Mouse (Mus musculus): ENCODE results near the gene Serpina12.

Serpina12 gene

DNA sequence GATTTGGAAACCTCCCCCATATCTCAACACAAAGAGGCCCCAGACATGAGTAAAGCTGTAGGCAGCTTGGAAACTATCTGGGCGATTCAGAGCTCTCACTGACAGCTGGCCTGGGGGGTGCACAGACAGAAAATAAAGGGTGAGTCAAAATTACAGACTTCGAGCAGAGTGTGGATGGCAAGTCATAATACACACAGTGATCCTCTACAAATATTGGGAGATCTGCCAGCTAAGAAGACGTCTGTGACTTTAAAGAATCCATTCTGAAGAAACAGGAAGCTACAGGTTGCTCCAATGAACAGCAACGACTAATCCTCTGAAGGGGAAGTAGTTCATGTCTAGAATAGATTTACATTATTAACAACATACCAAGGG lies 41.0 kb downstream of the Serpina12 start:
- DNase-seq (ENCODE audit: low spot score): no peak

DNA sequence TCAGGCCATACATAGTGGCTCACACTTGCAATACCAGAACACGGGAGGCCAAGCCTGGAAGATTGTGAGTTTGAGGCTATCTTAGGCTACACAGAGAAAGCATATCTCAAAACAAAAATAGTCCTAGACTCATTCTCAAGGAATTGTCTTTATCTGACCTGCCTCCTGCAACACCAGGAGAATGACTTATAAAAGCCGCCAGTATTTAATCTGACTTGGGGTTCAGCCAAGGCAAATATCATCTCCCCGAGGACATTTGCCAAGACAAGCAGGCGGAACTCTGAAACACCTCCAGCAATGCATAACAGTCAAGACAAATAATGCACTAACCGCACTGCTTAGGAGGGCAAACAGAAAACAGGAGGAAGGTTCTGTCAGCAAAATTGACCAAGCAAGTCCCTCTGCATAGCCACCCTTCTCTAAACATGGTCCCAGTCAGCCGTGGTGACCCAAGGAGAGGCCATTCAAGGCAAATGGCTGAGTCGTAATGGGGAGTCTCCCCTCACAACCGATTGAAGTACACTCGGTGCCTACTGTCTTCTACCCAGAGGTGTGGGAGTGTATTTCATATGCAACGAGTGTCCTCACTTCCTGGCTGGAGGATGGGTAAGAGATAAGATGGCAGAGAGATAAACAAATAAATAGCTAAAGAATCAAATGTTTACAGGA lies 41.5 kb downstream of the Serpina12 start:
- DNase-seq (ENCODE audit: low spot score): peak; percentile 71

DNA sequence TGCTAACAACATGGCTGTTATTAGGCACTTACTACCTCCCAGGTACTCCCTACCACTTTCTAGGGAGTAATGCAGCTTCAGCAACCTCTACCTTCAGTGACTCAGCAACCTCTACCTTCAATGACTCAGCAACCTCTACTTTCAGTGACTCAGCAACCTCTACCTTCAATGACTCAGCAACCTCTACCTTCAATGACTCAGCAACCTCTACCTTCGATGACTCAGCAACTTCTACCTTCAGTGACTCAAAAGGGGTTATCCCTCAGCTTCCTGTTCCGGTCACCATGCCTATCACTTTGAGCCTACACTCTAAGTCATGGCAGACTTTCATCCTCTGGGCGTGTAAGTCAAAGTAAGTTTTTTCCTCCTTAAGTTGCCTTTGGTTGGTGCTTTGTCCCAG lies 43.6 kb downstream of the Serpina12 start:
- no peak for DNase-seq (ENCODE audit: low spot score)

DNA sequence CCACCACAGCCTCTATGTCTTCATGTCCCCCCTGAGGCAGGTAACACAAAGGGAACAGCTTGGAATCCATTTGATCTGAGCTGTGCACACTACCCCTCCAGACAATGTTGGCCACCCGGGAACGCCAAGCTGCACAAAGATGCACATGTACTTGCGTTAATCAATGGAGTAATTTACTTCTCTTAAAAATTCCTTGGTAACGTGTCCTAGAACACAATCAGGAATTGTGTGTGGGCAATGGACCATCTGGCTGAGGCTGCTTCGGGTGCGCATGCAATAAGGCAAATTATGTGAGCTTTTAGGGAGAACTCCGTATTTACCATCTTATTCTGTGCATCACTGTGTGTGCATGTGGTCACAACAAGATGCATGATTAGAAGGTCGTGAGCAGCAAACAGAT lies 44.6 kb downstream of the Serpina12 start:
- no peak for DNase-seq (ENCODE audit: low spot score)

DNA sequence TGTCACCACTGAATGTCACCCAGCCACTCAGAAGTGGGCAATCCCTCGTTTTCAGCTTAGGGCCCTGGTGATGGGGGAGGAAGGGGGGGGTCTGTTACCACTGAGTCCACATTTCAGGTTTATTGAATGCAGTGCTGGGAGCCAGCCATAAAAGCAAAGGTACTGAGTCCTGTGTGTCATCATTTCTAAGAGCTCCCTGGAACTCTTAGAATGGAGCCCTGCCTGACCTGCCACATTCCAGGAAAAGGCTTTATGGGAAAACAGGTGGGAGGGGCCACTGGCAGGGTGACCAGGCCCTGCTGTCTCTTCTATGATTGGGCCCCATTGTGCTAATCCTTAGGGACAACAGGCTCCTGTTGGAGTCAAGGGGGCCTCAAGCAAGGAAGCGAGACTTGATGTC lies 47.7 kb downstream of the Serpina12 start:
- no peak for DNase-seq (ENCODE audit: low spot score)

DNA sequence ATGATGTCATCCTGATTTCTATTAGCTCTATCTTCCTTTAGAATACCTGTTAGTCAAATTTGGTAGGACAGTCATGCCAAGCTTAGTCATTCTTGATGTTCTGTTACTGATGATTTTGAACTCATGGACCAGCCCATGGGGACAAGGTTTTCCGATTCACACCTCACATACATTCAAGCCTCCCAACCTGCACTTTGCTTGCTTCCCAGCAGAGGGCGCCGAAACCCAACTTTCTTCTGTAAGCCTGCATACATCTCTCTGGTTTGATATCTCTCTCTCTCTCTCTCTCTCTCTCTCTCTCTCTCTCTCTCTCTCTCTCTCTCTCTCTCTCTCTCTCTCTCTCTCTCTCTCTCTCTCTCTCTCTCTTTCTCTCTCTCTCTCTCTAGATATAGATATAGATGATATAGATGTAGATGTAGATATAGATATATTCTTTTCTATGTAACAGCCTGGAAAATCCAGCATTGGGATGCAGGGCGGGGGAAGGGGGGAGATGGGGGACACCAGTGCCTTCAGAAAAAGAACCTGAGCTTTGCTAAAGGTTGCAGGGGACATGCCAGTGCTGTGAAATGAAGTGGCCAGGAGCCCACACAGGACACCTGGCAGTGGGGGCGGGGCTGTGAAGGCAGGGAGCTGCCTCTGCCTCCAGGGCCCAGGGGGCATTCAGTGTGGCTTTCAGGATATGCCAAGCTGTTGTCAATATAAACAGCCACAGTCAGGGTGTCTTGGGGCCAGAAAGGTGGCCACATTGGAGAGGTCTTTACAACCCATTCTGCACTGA lies 48.8 kb downstream of the Serpina12 start:
- DNase-seq (ENCODE audit: low spot score): no peak

DNA sequence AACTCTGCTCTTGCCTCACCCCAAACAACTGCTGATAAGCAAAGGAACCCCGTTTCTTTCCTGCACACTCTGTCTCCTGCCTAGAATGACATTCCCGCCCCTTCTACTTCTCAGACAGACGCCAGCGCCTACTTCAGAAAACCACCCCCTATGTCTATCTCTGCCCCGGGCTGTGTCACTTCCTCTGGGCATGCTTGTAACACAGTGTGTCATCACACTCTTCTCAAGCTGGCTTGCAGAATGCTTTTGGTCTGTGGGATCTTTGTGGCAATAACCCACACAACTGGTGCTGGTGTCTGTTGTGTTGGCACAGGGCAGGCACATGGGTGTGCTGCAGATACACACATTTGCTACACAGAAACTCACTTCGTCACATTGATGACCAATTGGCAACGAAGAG lies 51.3 kb downstream of the Serpina12 start:
- no peak for DNase-seq (ENCODE audit: low spot score)

DNA sequence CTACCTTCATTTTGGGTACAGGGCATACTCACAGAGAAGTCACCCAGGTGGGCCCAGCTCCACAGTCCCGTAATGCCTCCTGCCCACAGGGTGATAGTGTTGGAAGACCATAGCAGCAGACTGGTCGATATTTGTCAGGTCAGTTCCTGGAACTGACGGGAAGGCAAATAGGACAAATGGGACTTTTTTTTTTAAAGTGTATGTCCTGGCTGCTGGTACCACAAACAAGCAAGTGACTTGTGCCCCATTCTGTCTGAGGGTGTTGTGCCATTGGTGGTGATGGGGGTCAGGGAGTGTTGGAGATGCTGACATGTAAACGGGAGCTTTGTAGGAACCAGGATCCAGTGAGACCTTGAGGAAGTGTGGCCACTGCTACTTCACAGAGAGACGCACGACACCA lies 54.4 kb downstream of the Serpina12 start, which contains the start of gene Serpina11:
Gene Serpina11, minus strand, starts transcription at position 101 of the 400 bp plus-strand sequence.
- DNase-seq (ENCODE audit: low spot score): no peak

DNA sequence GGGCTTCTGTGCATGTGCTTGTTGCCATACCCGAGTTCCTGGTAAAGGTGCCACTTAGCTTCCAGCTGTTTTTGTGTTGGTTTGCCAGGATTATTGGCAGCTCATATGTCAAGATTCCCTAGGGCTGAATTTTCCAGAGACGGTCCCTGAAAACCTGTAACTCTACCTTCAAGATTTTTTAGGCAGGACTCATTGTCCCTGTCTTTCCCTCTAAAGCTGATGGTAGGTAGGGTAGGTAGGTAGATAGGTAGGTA lies 54.8 kb downstream of the Serpina12 start:
- DNase-seq (ENCODE audit: low spot score): no peak

DNA sequence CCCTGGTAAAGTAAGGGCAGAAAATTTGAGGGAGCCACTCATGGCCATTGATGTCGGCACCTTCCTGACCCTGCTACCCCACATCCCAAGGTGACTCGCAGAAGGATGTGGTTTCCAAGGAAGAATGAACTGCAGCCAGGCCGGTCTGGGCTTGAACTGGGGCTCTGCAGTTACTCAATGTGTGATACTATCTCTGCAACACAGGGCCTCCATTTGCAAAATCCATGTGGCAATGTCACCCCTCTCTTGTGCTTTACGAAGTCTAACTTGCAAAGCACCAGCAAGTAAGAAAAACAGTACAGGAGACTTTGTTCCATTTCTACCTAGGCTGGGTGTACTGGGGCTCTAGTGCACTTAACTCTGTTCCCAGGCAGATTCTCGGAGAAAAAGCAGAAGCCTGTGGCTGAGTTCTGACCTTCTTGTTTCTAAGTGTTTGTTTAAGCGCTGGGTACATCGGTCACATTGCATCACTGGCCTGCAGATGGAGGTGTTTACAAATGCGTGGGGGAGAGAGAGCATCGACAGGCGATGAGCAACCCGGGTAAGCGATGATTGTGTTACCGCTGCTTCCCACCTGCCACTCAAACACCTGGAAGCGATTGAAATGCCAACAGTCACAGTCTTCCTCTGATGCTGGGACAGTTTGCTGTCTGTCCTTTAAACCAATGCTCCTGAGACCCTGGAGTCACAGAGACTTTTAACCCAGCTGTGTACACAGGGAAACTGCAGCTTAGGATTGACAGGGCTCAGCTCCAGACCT lies 55.3 kb downstream of the Serpina12 start:
- DNase-seq (ENCODE audit: low spot score): no peak

DNA sequence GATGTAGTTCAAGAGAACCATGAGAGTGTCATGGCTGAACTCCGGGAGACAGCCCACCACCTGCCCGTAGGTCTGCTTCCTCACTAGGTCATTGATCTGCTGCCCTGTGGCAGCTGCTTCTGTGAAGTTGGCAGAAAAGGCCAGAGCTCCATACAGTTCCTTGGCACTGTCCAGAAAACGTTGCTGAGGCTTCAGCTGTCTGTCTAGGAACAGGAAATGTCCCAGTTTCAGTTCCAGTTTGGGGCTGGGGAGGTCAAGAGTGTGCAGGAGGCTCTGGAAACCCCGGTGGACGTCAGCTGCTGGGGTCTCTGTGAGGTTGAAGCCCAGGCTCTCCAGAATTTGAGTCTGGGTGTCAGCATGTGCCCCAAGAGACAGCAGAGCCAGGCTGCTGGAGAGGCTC lies 58.4 kb downstream of the Serpina12 start:
- no peak for DNase-seq (ENCODE audit: low spot score)

DNA sequence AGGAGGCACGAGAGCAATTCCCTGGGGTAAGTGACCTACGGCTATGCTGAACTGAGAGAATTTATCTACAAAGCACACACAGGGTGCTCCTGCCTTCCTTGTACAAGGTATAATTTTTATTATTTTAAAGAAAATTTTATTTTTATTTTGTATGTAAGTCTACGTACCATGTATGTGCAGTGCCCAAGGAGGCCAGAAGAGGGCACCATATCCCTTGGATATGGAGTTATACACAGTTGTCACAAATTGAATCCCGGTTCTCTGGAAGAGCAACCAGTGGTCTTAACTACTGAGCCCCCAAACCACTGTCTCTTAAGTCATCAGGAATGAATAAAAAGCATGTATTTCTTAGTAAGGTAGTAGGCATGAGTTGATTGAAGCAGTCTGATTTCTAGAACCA lies 59.3 kb downstream of the Serpina12 start:
- no peak for DNase-seq (ENCODE audit: low spot score)

DNA sequence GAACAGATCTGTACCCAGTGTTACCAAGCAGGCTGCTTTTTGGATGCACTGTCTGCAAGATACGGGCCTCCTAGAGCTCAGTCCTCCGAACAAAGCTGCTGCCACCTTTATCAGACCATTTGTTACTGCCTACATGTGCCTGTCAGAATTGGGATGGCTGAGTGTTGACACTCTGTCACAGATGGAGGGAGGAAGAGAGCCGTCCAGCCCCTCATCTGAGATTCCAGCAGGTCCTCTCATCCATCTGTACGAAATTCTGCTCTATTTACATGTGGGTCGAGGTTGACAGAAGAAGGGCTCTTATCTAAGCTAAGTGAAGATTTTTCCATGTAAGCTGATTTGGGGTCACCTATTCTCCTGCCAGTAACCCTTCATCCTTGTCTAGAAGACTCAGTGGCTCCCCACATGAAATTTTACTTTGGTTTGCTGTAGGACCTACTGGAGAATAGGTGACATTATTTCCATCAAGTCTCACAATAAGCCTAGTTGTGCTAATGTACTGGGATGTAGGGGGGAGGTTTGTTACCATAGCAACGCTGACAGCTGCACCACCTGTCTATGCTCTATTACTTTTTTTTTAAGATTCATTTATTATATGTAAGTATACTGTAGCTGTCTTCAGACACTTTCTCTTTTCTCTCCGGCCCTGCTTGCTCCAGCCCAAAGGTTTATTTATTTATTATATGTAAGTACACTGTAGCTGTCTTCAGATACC lies 62.4 kb downstream of the Serpina12 start:
- no peak for DNase-seq (ENCODE audit: low spot score)

Data from ovary, adult 18-20 months (tissue).